Mouse (Mus musculus) midbrain, embryonic 15.5 days (tissue): Measurements from ENCODE around the gene Hdgfl3. TPM values are rescaled to one million over a fixed set of nuclear protein-coding genes. Genes with fewer than 3 reads are reported as not detected.
A peak's percentile ranks its signal among the peaks of the same experiment; 100 is the strongest.

ENCODE experiments used
- ATAC-seq: fragments of 200-750 bp; cut with Nextera tagmentation; replicated peaks from 2 replicates; pipeline ENCODE4 v1.8.0; 2017; ENCODE audit warnings: moderate TSS enrichment
- H3K27ac ChIP-seq: fragments of 300-500 bp; sonication (generic); 2 replicates; pipeline ENCODE4 v1.5.1; 2015; ENCODE audit warnings: mild to moderate bottlenecking, inconsistent platforms
- H3K27me3 ChIP-seq: fragments of 300-500 bp; sonication (generic); replicated peaks from 2 replicates; pipeline ENCODE4 v1.6.1; 2015; ENCODE audit warnings: inconsistent platforms
- H3K36me3 ChIP-seq: fragments of 300-500 bp; sonication (generic); replicated peaks from 2 replicates; pipeline ENCODE4 v1.6.1; 2015; ENCODE audit warnings: inconsistent platforms
- H3K4me1 ChIP-seq: fragments of 300-500 bp; sonication (generic); 2 replicates; pipeline ENCODE4 v1.6.1; 2015; ENCODE audit warnings: inconsistent platforms
- H3K4me2 ChIP-seq: fragments of 300-500 bp; sonication (generic); 2 replicates; pipeline ENCODE4 v1.6.1; 2015; ENCODE audit warnings: inconsistent platforms, mild to moderate bottlenecking, moderate library complexity
- H3K4me3 ChIP-seq: fragments of 300-500 bp; sonication (generic); 2 replicates; pipeline ENCODE4 v1.5.1; 2015; ENCODE audit warnings: mild to moderate bottlenecking, inconsistent platforms
- H3K9ac ChIP-seq: fragments of 300-500 bp; sonication (generic); 2 replicates; pipeline ENCODE4 v1.6.1; 2015; ENCODE audit warnings: mild to moderate bottlenecking, inconsistent platforms
- H3K9me3 ChIP-seq: fragments of 300-500 bp; sonication (generic); 2 replicates; pipeline ENCODE4 v1.6.1; 2016; ENCODE audit warnings: inconsistent platforms
- whole genome bisulfite sequencing: fragments of 180-500 bp; shearing (Covaris S2); methylation state at CpG from one replicate; pipeline ENCODE4 v1.1.7; 2015; ENCODE audit warnings: mixed read lengths; 5-methylcytosine and 5-hydroxymethylcytosine counted together
- polyA plus RNA-seq: library from polyadenylated mRNA; unstranded; fragments of >200 nt; fragmentation: Nextera tagmentation; extraction: Ambion mirVana; gene quantifications from 2 replicates; pipeline ENCODE4 v1.2.1, GENCODE M21; 2015

The Hdgfl3 gene
- polyA plus RNA-seq, 1 experiment from 2014 or later: 71.7 TPM

DNA sequence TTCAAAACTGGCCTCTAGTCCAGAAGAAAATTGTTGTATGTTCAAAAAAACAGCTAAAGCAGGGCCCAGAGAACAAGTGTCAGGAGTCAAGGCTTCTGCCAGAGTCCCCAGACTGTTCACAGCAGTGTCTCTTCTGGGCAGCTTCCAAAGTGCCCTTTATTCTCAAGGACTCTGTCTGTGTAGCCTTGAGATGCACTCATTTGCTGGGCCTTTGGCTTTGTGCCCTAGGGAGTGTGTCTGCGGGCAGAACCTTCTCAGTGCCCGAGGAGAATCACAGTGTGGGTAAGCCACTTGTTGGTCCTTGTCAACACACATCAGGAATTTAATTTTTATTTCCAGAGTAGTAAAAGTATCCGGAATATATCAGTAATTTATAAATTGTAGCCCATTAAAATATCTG, 52.7 kb downstream of the Hdgfl3 start:
- H3K27me3 ChIP-seq: no peaks in the 10 kb centered on the region
- no peaks in the 10 kb centered on the region for H3K36me3 ChIP-seq
- whole genome bisulfite sequencing: 83% methylated on average over 3 of the region's 3 CpGs
- H3K4me1 ChIP-seq: no peaks in the 10 kb centered on the region
- no peak overlapping the region for H3K27ac ChIP-seq
- no peak for ATAC-seq
- H3K9ac ChIP-seq: no peak overlapping the region
- no peaks in the 10 kb centered on the region for H3K9me3 ChIP-seq
- H3K4me3 ChIP-seq: no peak overlapping the region
- no peak overlapping the region for H3K4me2 ChIP-seq

DNA sequence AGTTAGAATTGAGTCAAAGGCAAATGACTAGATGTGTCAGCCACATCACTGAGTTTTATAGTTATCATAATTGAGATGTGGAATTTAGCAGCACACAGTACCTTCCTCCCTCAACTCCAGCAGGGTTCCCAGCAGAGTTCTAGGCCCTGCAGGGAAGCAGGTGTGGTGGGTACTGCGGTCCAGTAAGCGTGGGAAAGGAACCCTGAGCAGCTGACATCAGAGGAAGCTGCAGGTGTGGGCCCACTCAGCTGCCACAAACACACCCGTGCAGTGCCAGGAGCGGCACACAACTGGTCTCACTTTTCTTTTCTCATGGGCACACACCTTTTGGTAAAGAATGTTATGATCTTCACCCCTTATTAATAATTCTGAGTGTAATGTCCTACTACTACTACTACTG, 53.5 kb downstream of the Hdgfl3 start:
- no peaks in the 10 kb centered on the region for H3K27me3 ChIP-seq
- ATAC-seq: no peak
- H3K9ac ChIP-seq: no peak overlapping the region
- no peak overlapping the region for H3K27ac ChIP-seq
- H3K4me1 ChIP-seq: no peaks in the 10 kb centered on the region
- H3K9me3 ChIP-seq: no peaks in the 10 kb centered on the region
- 94% methylated on average over 4 of the region's 4 CpGs for whole genome bisulfite sequencing
- H3K4me3 ChIP-seq: no peak overlapping the region
- H3K4me2 ChIP-seq: no peak overlapping the region
- H3K36me3 ChIP-seq: no peaks in the 10 kb centered on the region

DNA sequence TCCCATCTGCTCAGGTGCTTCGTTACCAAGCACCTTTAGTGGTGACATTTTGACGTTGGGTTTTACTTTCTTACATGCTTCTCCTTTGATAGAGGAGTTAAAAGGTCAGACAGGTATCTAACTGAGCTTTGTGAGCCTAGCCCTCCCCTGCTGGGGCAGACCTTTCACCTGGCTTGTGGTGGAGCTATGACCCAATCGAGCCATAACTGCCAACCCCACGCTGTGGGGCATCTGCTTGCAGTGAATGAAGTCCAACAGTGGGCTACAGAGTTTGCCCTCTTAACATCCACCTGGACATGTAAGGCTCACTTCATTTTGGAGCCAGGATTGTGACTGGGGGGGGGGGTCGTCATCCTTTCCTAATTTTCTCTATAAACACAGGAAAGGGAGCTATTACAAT, 54.0 kb downstream of the Hdgfl3 start:
- Histone ChIP-seq H3K4me2 (no peak overlapping the region), H3K4me1 (no peaks in the 10 kb centered on the region), H3K4me3 (no peak overlapping the region), H3K27ac (no peak overlapping the region), H3K9ac (no peak overlapping the region), H3K9me3 (no peaks in the 10 kb centered on the region), H3K27me3 (no peaks in the 10 kb centered on the region), H3K36me3 (no peaks in the 10 kb centered on the region)
- 79% methylated on average over 5 of the region's 5 CpGs for whole genome bisulfite sequencing
- ATAC-seq: no peak

DNA sequence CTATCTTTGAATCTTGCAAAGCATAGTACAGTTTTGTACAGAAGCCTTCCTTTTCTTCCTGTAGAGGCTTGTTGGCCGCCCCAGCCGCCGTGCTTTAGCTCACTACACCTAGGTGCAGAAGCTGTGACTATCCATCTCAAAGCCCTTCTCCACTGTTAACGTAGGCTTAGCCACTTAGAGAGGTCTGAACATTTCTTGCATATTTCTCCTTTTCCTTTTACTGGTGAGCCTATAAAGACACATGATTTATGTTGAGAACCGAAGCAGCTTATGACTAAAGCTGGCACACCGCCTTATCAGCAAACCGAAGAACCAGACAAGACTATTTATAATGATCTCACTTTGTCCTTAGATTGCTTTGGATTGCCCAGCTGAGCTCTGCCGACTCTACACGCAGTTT, 58.9 kb downstream of the Hdgfl3 start:
- H3K4me2 ChIP-seq: no peak overlapping the region
- no peak overlapping the region for H3K4me3 ChIP-seq
- 79% methylated on average over 9 of the region's 9 CpGs for WGBS
- no peaks in the 10 kb centered on the region for H3K4me1 ChIP-seq
- no peaks in the 10 kb centered on the region for H3K36me3 ChIP-seq
- no peak overlapping the region for H3K27ac ChIP-seq
- no peaks in the 10 kb centered on the region for H3K9me3 ChIP-seq
- H3K9ac ChIP-seq: no peak overlapping the region
- no peak for ATAC-seq
- no peaks in the 10 kb centered on the region for H3K27me3 ChIP-seq

DNA sequence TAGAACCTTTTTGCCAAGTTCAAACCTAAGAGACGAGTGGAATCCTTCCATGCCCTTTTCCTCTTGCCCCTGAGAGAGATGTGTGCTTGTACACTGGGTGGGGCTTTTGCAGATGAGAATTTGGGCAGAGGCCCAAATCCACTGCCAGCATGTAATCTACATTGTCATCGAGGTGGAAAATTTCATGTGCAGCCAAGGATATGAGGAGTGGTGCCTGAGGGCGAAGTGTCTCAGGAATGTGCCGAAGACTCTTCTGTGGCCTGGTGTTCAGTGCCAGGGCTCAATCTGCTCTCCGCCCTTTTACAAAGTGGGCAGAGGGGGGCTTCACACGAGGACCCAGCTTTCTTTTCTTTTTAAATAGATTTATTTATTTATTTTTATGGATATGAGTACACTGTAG, 59.6 kb downstream of the Hdgfl3 start:
- Histone ChIP-seq H3K36me3 (no peaks in the 10 kb centered on the region), H3K27ac (no peak overlapping the region), H3K9me3 (no peaks in the 10 kb centered on the region), H3K27me3 (no peaks in the 10 kb centered on the region), H3K4me2 (no peak overlapping the region), H3K4me1 (no peaks in the 10 kb centered on the region), H3K9ac (no peak overlapping the region), H3K4me3 (no peak overlapping the region)
- ATAC-seq: no peak
- WGBS: 71% methylated on average over 6 of the region's 6 CpGs

DNA sequence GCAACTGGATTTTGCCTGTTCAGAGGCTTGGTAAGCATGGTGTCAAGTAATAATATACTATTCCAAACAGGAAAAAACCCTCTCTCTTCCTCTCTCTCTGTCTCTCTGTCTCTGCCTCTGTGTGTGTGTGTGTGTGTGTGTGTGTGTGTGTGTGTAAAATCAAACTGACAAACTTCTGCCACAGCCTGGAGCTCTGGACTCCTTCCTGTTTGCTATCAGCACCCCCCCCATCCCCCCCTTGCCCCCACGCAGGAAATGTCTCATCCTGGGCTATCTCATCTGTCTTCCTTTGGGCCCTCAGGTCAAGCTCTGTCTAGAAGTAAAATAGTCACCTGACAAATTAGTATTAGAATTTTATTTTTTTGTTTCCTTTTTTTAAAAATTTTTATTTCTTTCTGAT, 60.5 kb downstream of the Hdgfl3 start:
- H3K27me3 ChIP-seq: no peaks in the 10 kb centered on the region
- 55% methylated on average over 1 of the region's 1 CpGs for WGBS
- no peaks in the 10 kb centered on the region for H3K9me3 ChIP-seq
- H3K4me3 ChIP-seq: no peak overlapping the region
- no peak for ATAC-seq
- no peaks in the 10 kb centered on the region for H3K36me3 ChIP-seq
- no peaks in the 10 kb centered on the region for H3K4me1 ChIP-seq
- no peak overlapping the region for H3K4me2 ChIP-seq
- H3K9ac ChIP-seq: no peak overlapping the region
- no peak overlapping the region for H3K27ac ChIP-seq

DNA sequence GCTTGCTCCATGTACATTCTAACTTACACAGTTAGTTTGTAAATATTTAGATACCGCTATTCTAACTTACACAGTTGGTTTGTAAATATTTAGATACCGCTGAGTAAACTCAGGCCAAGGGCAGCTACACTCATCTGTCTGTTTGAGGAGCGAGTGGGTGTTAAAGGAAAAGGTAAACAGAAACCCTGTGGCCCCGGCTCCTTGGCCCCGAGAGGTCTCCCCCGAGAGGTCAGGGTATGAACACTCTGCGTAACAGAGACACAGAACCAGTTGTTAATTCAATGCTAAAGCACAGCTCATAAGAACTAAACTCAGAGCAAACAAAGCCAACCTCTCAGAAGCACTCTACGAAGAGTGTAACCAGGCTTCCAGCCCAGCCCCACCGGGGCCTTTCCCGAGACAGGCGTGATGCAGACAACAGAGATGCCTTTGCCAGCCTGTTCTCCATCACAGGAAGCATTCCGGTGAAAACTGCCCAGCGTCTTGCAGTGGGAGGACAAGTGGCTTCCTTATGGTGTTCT, 61.7 kb downstream of the Hdgfl3 start:
- WGBS: 85% methylated on average over 13 of the region's 13 CpGs
- H3K9me3 ChIP-seq: no peaks in the 10 kb centered on the region
- H3K4me1 ChIP-seq: no peaks in the 10 kb centered on the region
- ATAC-seq: no peak
- no peak overlapping the region for H3K27ac ChIP-seq
- no peak overlapping the region for H3K9ac ChIP-seq
- H3K27me3 ChIP-seq: no peaks in the 10 kb centered on the region
- no peak overlapping the region for H3K4me2 ChIP-seq
- H3K36me3 ChIP-seq: no peaks in the 10 kb centered on the region
- no peak overlapping the region for H3K4me3 ChIP-seq

DNA sequence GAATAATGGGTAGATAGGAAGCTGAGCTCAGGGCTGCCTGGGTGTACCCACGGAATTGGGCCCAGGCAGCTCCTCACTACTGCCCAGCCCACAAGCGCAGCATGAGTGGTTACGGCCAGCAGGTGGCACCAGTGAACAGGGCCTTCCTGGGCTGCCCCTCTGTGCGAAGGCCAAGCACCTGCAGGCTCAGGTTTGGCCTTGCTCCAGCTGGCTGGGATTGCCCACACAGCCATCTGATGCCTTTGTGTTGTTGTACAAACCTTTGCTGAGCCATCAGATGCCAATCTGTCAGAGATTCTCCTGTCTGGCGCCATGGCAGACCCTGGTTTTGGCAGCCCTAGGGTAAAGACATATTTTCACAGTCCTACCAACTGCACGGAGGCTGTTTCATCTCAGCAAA, 66.1 kb downstream of the Hdgfl3 start:
- Histone ChIP-seq H3K9me3 (no peaks in the 10 kb centered on the region), H3K27me3 (no peaks in the 10 kb centered on the region), H3K4me2 (no peak overlapping the region), H3K36me3 (no peaks in the 10 kb centered on the region), H3K27ac (no peak overlapping the region), H3K9ac (no peak overlapping the region), H3K4me3 (no peak overlapping the region), H3K4me1 (no peaks in the 10 kb centered on the region)
- peak; percentile 66 for ATAC-seq
- 27% methylated on average over 6 of the region's 6 CpGs for WGBS

DNA sequence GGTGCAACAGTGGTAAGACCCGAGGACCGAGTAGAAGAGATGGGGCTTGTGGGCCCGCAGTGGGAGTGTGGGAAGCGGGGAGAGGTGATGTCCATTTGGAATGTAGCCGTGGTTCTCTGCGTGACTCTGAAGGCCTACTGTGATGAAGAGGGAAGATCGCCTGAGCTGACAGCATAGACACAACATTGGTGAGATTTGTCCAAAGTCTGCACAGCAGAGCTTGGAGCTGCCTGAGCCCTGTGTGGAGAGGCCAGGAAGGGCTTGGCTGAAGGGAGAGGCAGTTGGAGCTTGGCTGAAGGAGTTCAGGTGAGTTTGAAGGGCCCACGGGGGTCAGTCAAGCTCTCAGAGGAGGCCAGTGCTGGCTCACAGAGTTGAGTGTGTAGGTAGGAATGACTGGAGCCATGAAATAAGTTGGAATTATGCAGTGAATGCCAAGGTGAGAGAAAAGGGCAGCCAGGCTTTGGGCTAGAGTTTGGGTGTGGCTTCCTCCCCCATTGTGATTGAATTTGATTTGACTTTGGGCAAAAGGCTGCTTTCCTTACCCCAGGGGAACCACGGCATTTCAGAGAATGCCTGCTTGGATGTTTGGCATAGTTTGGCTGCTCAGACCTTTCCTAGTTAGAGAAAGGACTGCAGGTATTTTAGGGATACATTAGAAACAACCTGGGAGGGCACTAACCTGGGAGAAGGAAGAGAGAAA, 66.9 kb downstream of the Hdgfl3 start:
- Histone ChIP-seq H3K9me3 (no peaks in the 10 kb centered on the region), H3K27ac (no peak overlapping the region), H3K4me2 (no peak overlapping the region), H3K4me1 (no peaks in the 10 kb centered on the region), H3K4me3 (no peak overlapping the region), H3K27me3 (no peaks in the 10 kb centered on the region), H3K36me3 (no peaks in the 10 kb centered on the region), H3K9ac (no peak overlapping the region)
- ATAC-seq: no peak
- 89% methylated on average over 9 of the region's 9 CpGs for WGBS

DNA sequence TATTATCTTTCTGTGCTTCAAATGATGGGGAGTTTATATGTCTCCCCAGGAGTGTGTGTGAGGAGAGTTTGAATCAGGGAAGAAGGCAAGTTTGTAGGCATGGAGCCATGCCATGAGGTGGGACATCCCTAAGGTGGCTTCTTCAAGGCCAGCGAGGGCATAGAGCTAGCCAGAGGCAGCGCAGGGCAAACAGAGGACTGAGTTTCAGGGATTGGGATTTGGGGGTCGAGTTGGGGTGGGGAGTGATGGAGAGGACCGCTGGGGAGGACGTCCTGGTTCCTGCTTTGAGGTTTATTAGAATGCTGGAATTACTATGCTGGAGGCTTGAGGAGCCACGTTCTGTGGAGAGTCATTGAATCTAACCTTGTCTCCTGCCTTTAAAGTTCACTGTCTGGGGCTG, 68.3 kb downstream of the Hdgfl3 start:
- H3K4me1 ChIP-seq: no peaks in the 10 kb centered on the region
- no peaks in the 10 kb centered on the region for H3K36me3 ChIP-seq
- H3K27me3 ChIP-seq: no peaks in the 10 kb centered on the region
- H3K4me3 ChIP-seq: no peak overlapping the region
- no peak overlapping the region for H3K9ac ChIP-seq
- H3K27ac ChIP-seq: no peak overlapping the region
- 98% methylated on average over 6 of the region's 6 CpGs for WGBS
- no peak for ATAC-seq
- H3K9me3 ChIP-seq: no peaks in the 10 kb centered on the region
- H3K4me2 ChIP-seq: no peak overlapping the region

DNA sequence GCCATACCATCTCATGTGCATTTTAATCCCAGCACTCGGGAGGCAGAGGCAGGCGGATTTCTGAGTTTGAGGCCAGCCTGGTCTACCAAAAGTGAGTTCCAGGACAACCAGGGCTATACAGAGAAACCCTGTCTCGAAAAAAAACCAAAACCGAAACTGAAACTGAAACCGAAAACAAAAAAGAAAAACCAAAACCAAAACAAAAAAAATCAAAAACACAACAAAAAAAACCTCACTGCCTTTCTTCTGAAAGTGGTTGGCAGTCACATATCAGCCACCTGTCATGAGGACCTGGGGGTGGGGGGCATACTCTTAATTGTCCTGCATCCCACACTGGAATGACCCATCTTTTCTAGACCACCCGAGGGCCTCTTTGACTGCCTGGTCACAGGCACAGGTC, 69.7 kb downstream of the Hdgfl3 start:
- Histone ChIP-seq H3K27me3 (no peaks in the 10 kb centered on the region; the same call in 1 of the 2 replicates), H3K4me2 (no peak overlapping the region), H3K4me3 (no peak overlapping the region), H3K9me3 (no peaks in the 10 kb centered on the region), H3K4me1 (peaks cover 2% of the 10 kb centered on the region; the same call in 1 of the 2 replicates), H3K9ac (no peak overlapping the region), H3K27ac (no peak overlapping the region), H3K36me3 (no peaks in the 10 kb centered on the region)
- ATAC-seq: no peak
- 91% methylated on average over 6 of the region's 6 CpGs for WGBS

DNA sequence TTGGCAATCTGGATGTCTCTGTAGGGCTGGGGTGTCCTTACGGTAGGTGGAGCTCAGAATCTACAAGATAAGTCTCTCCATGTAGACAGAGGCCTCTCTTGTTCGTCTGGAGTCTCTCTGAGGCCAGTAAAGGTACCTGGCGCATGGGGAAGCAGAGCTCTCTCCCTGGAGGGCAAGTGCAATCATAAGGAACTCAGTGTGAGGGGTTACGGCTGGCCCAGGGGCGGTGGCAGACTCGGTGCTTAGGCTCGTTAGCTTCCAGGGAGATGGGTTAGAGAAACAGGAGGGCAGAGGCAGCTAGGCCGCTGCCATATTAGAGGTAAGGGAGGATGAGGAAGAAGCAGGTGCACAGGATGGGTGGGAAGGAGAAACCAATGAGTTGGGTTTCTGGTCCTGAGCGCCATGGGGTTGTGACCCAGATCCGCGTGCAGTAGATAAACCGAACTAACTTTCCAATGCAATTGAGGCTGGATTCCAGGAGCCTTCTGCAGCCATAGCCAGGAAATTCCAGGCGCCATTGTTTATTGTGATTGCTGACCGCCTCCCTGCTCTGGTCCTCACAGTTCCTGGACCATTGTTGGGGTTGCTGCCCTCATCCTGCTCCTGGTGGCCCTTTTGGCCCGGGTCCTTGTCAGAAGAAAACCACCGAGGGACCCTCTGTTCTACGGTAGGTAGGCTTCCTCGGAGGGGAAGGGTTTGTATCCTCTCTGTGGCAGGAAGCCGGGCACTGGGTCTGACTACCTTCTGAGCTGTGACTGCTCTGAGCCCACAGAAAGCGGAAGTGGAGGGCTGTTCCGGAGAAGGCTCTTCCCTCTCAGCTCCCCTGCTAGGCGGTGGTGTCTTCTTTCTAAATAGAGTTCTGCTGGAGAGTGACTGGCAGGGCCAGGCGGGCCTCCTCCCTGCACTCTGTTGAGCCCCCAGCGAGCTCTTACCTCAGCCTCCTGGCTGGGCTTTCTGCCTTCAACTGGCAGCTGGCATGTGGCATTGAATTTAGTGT, 71.4 kb downstream of the Hdgfl3 start:
- H3K4me2 ChIP-seq: no peak overlapping the region
- H3K4me1 ChIP-seq: peaks cover 16% of the 10 kb centered on the region
- no peak overlapping the region for H3K27ac ChIP-seq
- H3K9me3 ChIP-seq: no peaks in the 10 kb centered on the region
- no peak overlapping the region for H3K9ac ChIP-seq
- no peak overlapping the region for H3K4me3 ChIP-seq
- ATAC-seq: no peak
- peaks cover 7% of the 10 kb centered on the region for H3K27me3 ChIP-seq
- 72% methylated on average over 24 of the region's 24 CpGs for WGBS
- H3K36me3 ChIP-seq: no peaks in the 10 kb centered on the region
